Mouse (Mus musculus) heart, embryonic 14.5 days (tissue): ENCODE results near the gene Uhrf1bp1. TPM values are rescaled to one million over a fixed set of nuclear protein-coding genes. Genes with fewer than 3 reads are reported as not detected.

Experiments used
- ATAC-seq: fragments of 200-750 bp; cut with Nextera tagmentation; 2 replicates; pipeline ENCODE4 v1.8.0; 2017; ENCODE audit warnings: low read depth, moderate TSS enrichment; ENCODE audit not compliant: insufficient number of reproducible peaks, insufficient read depth, low FRiP score
- H3K27ac ChIP-seq, 2 experiments: fragments of 200-500 bp in 1 of 2; fragments of 300-500 bp in 1 of 2; sonication (generic) in 1 of 2; replicated peaks in 1 of 2; 2 replicates each; pipeline ENCODE4 v1.5.1; 2012 to 2014; ENCODE audit warnings: low read depth in 2 of 2, low read length in 2 of 2, control low read depth in 1 of 2, mild to moderate bottlenecking in 1 of 2, mixed read lengths in 1 of 2; ENCODE audit not compliant: control insufficient read depth in 1 of 2, insufficient read depth in 1 of 2
- H3K27me3 ChIP-seq: fragments of 300-500 bp; sonication (generic); 2 replicates; pipeline ENCODE4 v1.6.1; 2014; ENCODE audit warnings: mild to moderate bottlenecking, low read length, control low read depth; ENCODE audit not compliant: control insufficient read depth, insufficient read depth
- H3K36me3 ChIP-seq: fragments of 300-500 bp; sonication (generic); 2 replicates; pipeline ENCODE4 v1.6.1; 2014; ENCODE audit warnings: mild to moderate bottlenecking, control low read depth, low read length, mixed read lengths; ENCODE audit not compliant: control insufficient read depth, insufficient read depth
- H3K4me1 ChIP-seq, 2 experiments: fragments of 200-500 bp in 1 of 2; fragments of 300-500 bp in 1 of 2; sonication (generic) in 1 of 2; 2 replicates each; pipeline ENCODE4 v1.6.1; 2012 to 2014; ENCODE audit warnings: low read length in 2 of 2, control low read depth in 1 of 2, mixed read lengths in 1 of 2; ENCODE audit not compliant: control insufficient read depth in 2 of 2, insufficient read depth in 2 of 2
- H3K4me2 ChIP-seq: fragments of 300-500 bp; sonication (generic); 2 replicates; pipeline ENCODE4 v1.6.1; 2014; ENCODE audit warnings: mild to moderate bottlenecking, low read length
- H3K4me3 ChIP-seq, 2 experiments: fragments of 200-500 bp in 1 of 2; fragments of 300-500 bp in 1 of 2; sonication (generic) in 1 of 2; 2 replicates each; pipeline ENCODE4 v1.5.1; 2012 to 2014; ENCODE audit warnings: low read length in 2 of 2, mild to moderate bottlenecking in 2 of 2, control low read depth in 1 of 2, low read depth in 1 of 2, moderate library complexity in 1 of 2; ENCODE audit not compliant: control insufficient read depth in 1 of 2, insufficient read depth in 1 of 2
- H3K9ac ChIP-seq: fragments of 300-500 bp; sonication (generic); 2 replicates; pipeline ENCODE4 v1.6.1; 2014; ENCODE audit warnings: mild to moderate bottlenecking, low read length
- H3K9me3 ChIP-seq: fragments of 300-500 bp; sonication (generic); 2 replicates; pipeline ENCODE4 v1.6.1; 2016; ENCODE audit warnings: low read length, control low read depth; ENCODE audit not compliant: control insufficient read depth
- WGBS: fragments of 180-500 bp; shearing (Covaris S2); extraction: QIAGEN DNeasy Blood & Tissue Kit; methylation state at CpG from one replicate; pipeline ENCODE4 v1.1.7; 2014; 5-methylcytosine and 5-hydroxymethylcytosine counted together
- polyA plus RNA-seq: library from polyadenylated mRNA; unstranded; fragments of >200 nt; fragmentation: Nextera tagmentation; extraction: Ambion mirVana; gene quantifications from 2 replicates; pipeline ENCODE4 v1.2.1, GENCODE M21; 2014

Gene Uhrf1bp1
- polyA plus RNA-seq, 1 experiment from 2014 or later, result 3.2 TPM

DNA sequence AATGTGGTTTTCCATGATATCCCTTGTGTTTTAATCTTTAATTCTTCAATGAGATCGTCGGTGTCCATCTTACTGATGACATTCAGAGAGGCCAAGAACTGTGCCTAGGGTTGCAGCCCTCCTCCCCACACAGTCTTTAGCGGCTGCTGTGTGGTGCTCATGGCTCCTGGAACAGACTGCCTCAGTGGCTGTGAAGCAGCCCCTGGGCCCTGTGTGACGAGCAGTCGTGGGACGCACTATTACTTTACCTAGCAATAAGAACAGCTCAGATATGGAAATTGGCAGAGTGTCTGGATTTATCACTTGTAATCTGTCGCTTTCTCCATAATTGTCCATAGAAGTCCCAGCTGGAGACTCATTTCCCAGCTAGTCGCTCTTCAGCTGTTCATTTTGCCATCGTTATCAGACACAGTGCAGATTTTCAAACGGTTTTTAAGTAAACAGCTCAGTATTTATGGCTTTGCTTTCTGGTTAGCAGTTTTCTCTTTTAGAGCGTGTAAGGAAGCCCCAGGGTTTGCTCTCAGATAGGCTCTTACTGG, 66.0 kb downstream of the Uhrf1bp1 start:
- no peaks in the 10 kb centered on the region for H3K9me3 ChIP-seq
- H3K27me3 ChIP-seq, result no peaks in the 10 kb centered on the region
- ATAC-seq, result no peak
- no peak overlapping the region for H3K4me3 ChIP-seq
- H3K27ac ChIP-seq, result no peak overlapping the region
- peaks cover 15 to 37% of the 10 kb centered on the region in 2 experiments for H3K4me1 ChIP-seq
- H3K36me3 ChIP-seq, result no peaks in the 10 kb centered on the region
- H3K9ac ChIP-seq, result no peak overlapping the region
- H3K4me2 ChIP-seq, result no peak overlapping the region
- WGBS, result 76% methylated on average over 11 of the region's 11 CpGs

DNA sequence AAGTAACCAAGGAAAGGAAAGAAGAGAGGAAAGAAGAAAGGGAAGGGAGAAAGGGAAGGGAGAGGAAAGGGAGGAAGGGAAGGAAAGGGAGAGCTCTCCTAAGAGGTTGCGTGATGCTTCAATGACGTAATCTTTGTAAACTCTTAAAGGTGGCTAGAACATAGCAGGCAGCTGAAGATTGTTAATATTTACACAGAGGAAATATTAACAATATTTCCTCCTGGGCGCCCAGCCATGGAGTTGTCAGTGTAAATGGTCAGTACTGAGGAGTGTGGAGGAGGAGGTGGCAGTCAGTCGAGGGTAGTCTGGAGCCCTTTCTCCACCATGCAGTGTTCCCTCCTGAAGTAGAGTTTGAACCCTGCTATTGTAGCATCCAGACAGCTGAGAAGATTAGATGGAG, 68.8 kb downstream of the Uhrf1bp1 start:
- H3K9me3 ChIP-seq, result no peaks in the 10 kb centered on the region
- no peak overlapping the region for H3K27ac ChIP-seq
- no peaks in the 10 kb centered on the region for H3K27me3 ChIP-seq
- no peaks in the 10 kb centered on the region for H3K36me3 ChIP-seq
- ATAC-seq, result no peak
- peaks cover 17 to 29% of the 10 kb centered on the region in 2 experiments for H3K4me1 ChIP-seq
- H3K4me2 ChIP-seq, result no peak overlapping the region
- no peak overlapping the region for H3K4me3 ChIP-seq
- 84% methylated on average over 4 of the region's 4 CpGs for WGBS
- no peak overlapping the region for H3K9ac ChIP-seq

- WGBS, result 74% methylated on average over 7 of the region's 7 CpGs
- Histone ChIP-seq H3K9ac (no peak overlapping the region), H3K4me3 (no peak overlapping the region), H3K9me3 (no peaks in the 10 kb centered on the region), H3K4me2 (no peak overlapping the region), H3K36me3 (no peaks in the 10 kb centered on the region), H3K4me1 (peaks cover 15 to 25% of the 10 kb centered on the region in 2 experiments), H3K27ac (no peak overlapping the region), H3K27me3 (no peaks in the 10 kb centered on the region)
- no peak for ATAC-seq
Measured at GRCm38 (mm10) chr17:27925504-27925903, 69.3 kb downstream of the Uhrf1bp1 start.

DNA sequence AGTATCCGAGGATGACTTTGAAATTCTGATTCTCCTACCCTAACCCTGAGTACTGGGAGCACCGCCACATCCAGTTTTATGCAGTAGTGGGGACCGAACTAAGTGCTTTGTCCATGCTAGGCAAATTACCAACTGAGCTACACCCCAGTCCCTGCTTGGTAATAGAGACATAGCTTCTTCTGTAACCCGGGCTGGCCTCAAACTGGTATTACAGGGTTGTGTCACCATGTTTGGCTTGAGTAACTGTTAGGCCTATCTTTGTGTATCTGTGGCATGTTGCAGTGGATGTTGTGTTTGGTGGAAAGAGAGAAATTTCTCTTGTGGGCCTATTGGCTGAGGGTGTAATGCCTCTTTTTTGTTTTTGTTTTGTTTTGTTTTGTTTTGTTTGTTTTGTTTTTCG, 74.0 kb downstream of the Uhrf1bp1 start:
- Histone ChIP-seq H3K9ac (no peak overlapping the region), H3K4me1 (peaks cover 13 to 28% of the 10 kb centered on the region in 2 experiments), H3K4me2 (no peak overlapping the region), H3K36me3 (no peaks in the 10 kb centered on the region), H3K27me3 (no peaks in the 10 kb centered on the region), H3K27ac (no peak overlapping the region), H3K9me3 (no peaks in the 10 kb centered on the region), H3K4me3 (no peak overlapping the region)
- 89% methylated on average over 5 of the region's 5 CpGs for WGBS
- ATAC-seq, result no peak

DNA sequence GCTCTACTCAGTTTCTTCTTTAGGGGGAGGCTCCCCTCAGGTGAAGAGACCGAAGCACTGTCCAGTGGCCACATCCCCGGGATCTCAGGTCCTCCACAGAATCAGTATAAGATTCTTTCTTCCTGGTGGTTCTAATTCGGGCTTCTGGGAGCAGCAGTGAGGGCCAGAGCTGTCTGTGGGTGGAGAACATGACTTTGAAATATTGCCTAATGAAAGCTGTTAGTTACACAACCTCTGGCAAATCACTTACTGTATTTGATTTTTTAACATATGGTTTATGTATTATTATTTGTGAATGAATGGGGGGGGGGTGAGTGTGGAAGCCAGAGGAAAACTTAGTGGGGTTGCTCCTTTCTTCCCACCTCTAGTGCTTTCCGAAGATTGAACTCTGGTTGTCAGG, 75.6 kb downstream of the Uhrf1bp1 start:
- H3K27ac ChIP-seq, result no peak overlapping the region
- no peak overlapping the region for H3K9ac ChIP-seq
- no peak overlapping the region for H3K4me3 ChIP-seq
- no peak overlapping the region for H3K4me2 ChIP-seq
- 79% methylated on average over 4 of the region's 4 CpGs for WGBS
- H3K27me3 ChIP-seq, result no peaks in the 10 kb centered on the region
- no peak for ATAC-seq
- no peaks in the 10 kb centered on the region for H3K36me3 ChIP-seq
- no peaks in the 10 kb centered on the region for H3K9me3 ChIP-seq
- H3K4me1 ChIP-seq, result peaks cover 3 to 15% of the 10 kb centered on the region in 2 experiments; a peak in 2 of 4 replicates

DNA sequence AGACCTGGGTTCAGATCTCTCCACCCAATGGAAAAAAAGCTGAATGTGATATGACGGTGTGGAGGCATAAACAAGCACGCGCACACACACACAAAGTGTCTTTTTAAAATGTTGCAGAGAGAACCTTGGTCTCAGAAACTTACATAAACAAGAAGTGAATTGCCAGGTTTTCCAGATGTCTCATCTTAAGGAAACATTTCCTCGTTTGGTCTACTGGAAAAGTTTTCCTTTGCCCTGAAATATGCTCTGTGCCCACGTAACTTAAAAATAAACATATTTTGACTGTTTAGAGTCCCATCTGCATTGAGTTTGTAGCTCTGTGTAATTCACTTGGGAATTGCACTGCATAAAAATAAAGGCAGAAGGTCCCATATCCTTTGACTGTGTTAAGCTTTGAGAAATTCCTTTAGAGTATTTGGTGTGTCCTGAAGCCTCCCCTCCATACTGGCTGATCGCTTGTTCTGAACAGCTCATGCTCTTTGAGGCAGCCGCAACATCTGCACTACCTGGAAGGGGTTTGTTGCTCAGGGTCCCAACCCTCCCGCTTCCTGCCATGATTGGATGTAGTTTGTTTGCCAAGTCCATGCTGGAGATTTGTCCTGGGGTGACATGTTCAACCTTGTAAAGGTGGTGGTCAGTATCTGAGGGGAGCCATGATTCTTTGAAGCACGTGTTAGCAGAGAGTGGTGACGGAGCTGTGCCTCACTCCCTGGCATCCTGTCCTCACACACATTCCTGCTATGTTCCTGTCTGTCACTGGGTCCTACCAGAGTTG, 78.1 kb downstream of the Uhrf1bp1 start:
- Histone ChIP-seq H3K9ac (no peak overlapping the region), H3K4me2 (no peak overlapping the region), H3K4me1 (peaks cover 17 to 29% of the 10 kb centered on the region in 2 experiments), H3K9me3 (no peaks in the 10 kb centered on the region), H3K27ac (no peak overlapping the region), H3K27me3 (no peaks in the 10 kb centered on the region), H3K4me3 (no peak overlapping the region), H3K36me3 (no peaks in the 10 kb centered on the region)
- 87% methylated on average over 10 of the region's 10 CpGs for WGBS
- no peak for ATAC-seq

DNA sequence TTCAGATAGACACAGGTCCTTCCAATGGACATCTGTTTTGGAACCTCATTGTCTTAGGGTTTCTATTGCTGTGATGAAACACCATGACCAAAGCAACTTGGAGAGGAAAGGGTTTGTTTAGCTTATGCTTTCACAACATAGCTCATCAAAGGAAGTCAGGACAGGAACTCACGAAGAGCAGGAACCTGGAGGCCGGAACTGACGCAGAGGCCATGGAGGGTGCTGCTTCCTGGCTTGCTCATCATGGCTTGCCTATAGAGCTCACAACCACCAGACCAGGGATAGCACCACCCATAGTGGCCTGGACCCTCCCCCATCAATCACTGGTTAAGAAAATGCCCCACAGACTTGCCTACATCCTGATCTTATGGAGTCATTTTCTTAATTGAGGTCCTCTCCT, 78.8 kb downstream of the Uhrf1bp1 start:
- Histone ChIP-seq H3K27me3 (no peaks in the 10 kb centered on the region), H3K36me3 (no peaks in the 10 kb centered on the region), H3K9me3 (no peaks in the 10 kb centered on the region), H3K4me2 (no peak overlapping the region), H3K4me1 (peaks cover 19 to 36% of the 10 kb centered on the region in 2 experiments), H3K9ac (no peak overlapping the region), H3K27ac (no peak overlapping the region), H3K4me3 (no peak overlapping the region)
- ATAC-seq, result no peak
- 84% methylated on average over 3 of the region's 3 CpGs for WGBS
